Mouse (Mus musculus): ENCODE results near the gene Pip4k2c. TPM values are rescaled to one million over a fixed set of nuclear protein-coding genes. Genes with fewer than 3 reads are reported as not detected.
"Not testable (repeated sequence)": the region's sequence is repeated elsewhere in the genome, so short reads cannot be mapped to it uniquely, and the experiment has no call there.

Pip4k2c gene
- polyA plus RNA-seq, 1 experiment from 2014 or later, result 17.3 TPM

- not testable (repeated sequence) for H3K4me3 ChIP-seq (replicated peaks); H3K9me3 ChIP-seq; H3K4me2 ChIP-seq (replicated peaks); H3K27me3 ChIP-seq; H3K9ac ChIP-seq (replicated peaks); H3K27ac ChIP-seq; ATAC-seq; H3K4me1 ChIP-seq (replicated peaks); H3K36me3 ChIP-seq
- WGBS, result 90% methylated on average over 3 of the region's 3 CpGs
Observed at GRCm38 (mm10) chr10:127151233-127151632, 60.2 kb downstream of the Pip4k2c start.

- 89% methylated on average over 4 of the region's 4 CpGs for WGBS
- no peaks in the 10 kb centered on the region for H3K36me3 ChIP-seq
- no peaks in the 10 kb centered on the region for H3K9me3 ChIP-seq
- H3K9ac ChIP-seq (replicated peaks), result no peak overlapping the region
- no peaks in the 10 kb centered on the region for H3K4me1 ChIP-seq (replicated peaks)
- no peak overlapping the region for H3K4me2 ChIP-seq (replicated peaks)
- H3K27me3 ChIP-seq, result no peaks in the 10 kb centered on the region
- ATAC-seq, result no peak
- no peak overlapping the region for H3K27ac ChIP-seq
- no peak overlapping the region for H3K4me3 ChIP-seq (replicated peaks)
Observed at GRCm38 (mm10) chr10:127150471-127150872, 60.9 kb downstream of the Pip4k2c start.

- H3K4me1 ChIP-seq (replicated peaks), result no peaks in the 10 kb centered on the region
- no peak for ATAC-seq
- no peak overlapping the region for H3K9ac ChIP-seq (replicated peaks)
- no peak overlapping the region for H3K4me3 ChIP-seq (replicated peaks)
- no peaks in the 10 kb centered on the region for H3K36me3 ChIP-seq
- no peak overlapping the region for H3K4me2 ChIP-seq (replicated peaks)
- H3K9me3 ChIP-seq, result no peaks in the 10 kb centered on the region
- no peaks in the 10 kb centered on the region for H3K27me3 ChIP-seq
- WGBS, result 78% methylated on average over 6 of the region's 6 CpGs
- no peak overlapping the region for H3K27ac ChIP-seq
Observed at GRCm38 (mm10) chr10:127147135-127147534, 64.2 kb downstream of the Pip4k2c start.

Other genes starting within 250 kb of the Pip4k2c start
- gene Ctdsp2, start 232.9 kb downstream of the Pip4k2c start, polyA plus RNA-seq (2015; fragmentation: Nextera tagmentation; extraction: Ambion mirVana), result 18.7 and 23.6 TPM in 2 replicates
- gene Avil, start 210.9 kb downstream of the Pip4k2c start, polyA plus RNA-seq (2015; fragmentation: Nextera tagmentation; extraction: Ambion mirVana), result 2.2 and 2.8 TPM in 2 replicates
- 63.5 and 63.9 TPM in 2 replicates for gene Tsfm, start 180.7 kb downstream of the Pip4k2c start, polyA plus RNA-seq (2015; fragmentation: Nextera tagmentation; extraction: Ambion mirVana)
- 21.1 and 22.0 TPM in 2 replicates for gene Mettl1, start 170.2 kb downstream of the Pip4k2c start, polyA plus RNA-seq (2015; fragmentation: Nextera tagmentation; extraction: Ambion mirVana)
- 0.11 and 0.18 TPM in 2 replicates for gene Eef1akmt3, start 170.1 kb downstream of the Pip4k2c start, polyA plus RNA-seq (2015; fragmentation: Nextera tagmentation; extraction: Ambion mirVana)
- 0.08 and 0.14 TPM in 2 replicates for gene Cyp27b1, start 163.3 kb downstream of the Pip4k2c start, polyA plus RNA-seq (2015; fragmentation: Nextera tagmentation; extraction: Ambion mirVana)
- gene March9, start 151.4 kb downstream of the Pip4k2c start, polyA plus RNA-seq (2015; fragmentation: Nextera tagmentation; extraction: Ambion mirVana), result 5.6 and 6.4 TPM in 2 replicates
- 1,636 and 1,639 TPM in 2 replicates for gene Cdk4, start 148.1 kb downstream of the Pip4k2c start, polyA plus RNA-seq (2015; fragmentation: Nextera tagmentation; extraction: Ambion mirVana)
- 136 and 138 TPM in 2 replicates for gene Tspan31, start 141.3 kb downstream of the Pip4k2c start, polyA plus RNA-seq (2015; fragmentation: Nextera tagmentation; extraction: Ambion mirVana)
- gene Agap2, start 136.3 kb downstream of the Pip4k2c start, polyA plus RNA-seq (2015; fragmentation: Nextera tagmentation; extraction: Ambion mirVana), result 2.8 and 3.3 TPM in 2 replicates
- gene Os9, start 90.5 kb downstream of the Pip4k2c start, polyA plus RNA-seq (2015; fragmentation: Nextera tagmentation; extraction: Ambion mirVana), result 134 and 138 TPM in 2 replicates
- gene B4galnt1, start 46.4 kb downstream of the Pip4k2c start, polyA plus RNA-seq (2015; fragmentation: Nextera tagmentation; extraction: Ambion mirVana), result 28.8 and 30.2 TPM in 2 replicates
- 0.86 and 1.0 TPM in 2 replicates for gene Slc26a10, start 30.9 kb downstream of the Pip4k2c start, polyA plus RNA-seq (2015; fragmentation: Nextera tagmentation; extraction: Ambion mirVana)
- 20.2 and 24.5 TPM in 2 replicates for gene Arhgef25, start 21.5 kb downstream of the Pip4k2c start, polyA plus RNA-seq (2015; fragmentation: Nextera tagmentation; extraction: Ambion mirVana)
- gene Dtx3, start 15.9 kb downstream of the Pip4k2c start, polyA plus RNA-seq (2015; fragmentation: Nextera tagmentation; extraction: Ambion mirVana), result 195 and 234 TPM in 2 replicates
- 73.0 and 76.7 TPM in 2 replicates for gene Kif5a, start 51.8 kb upstream of the Pip4k2c start, polyA plus RNA-seq (2015; fragmentation: Nextera tagmentation; extraction: Ambion mirVana)
- gene Dctn2, start 54.8 kb upstream of the Pip4k2c start, polyA plus RNA-seq (2015; fragmentation: Nextera tagmentation; extraction: Ambion mirVana), result 310 TPM in 2 replicates
- gene Mbd6, start 77.4 kb upstream of the Pip4k2c start, polyA plus RNA-seq (2015; fragmentation: Nextera tagmentation; extraction: Ambion mirVana), result 16.0 and 16.5 TPM in 2 replicates
- 122 and 127 TPM in 2 replicates for gene Mars, start 100.2 kb upstream of the Pip4k2c start, polyA plus RNA-seq (2015; fragmentation: Nextera tagmentation; extraction: Ambion mirVana)
- 0.77 and 1.4 TPM in 2 replicates for gene Arhgap9, start 110.4 kb upstream of the Pip4k2c start, polyA plus RNA-seq (2015; fragmentation: Nextera tagmentation; extraction: Ambion mirVana)
- 1.3 and 1.5 TPM in 2 replicates for gene Gli1, start 130.4 kb upstream of the Pip4k2c start, polyA plus RNA-seq (2015; fragmentation: Nextera tagmentation; extraction: Ambion mirVana)
- gene Inhbe, start 142.8 kb upstream of the Pip4k2c start, polyA plus RNA-seq (2015; fragmentation: Nextera tagmentation; extraction: Ambion mirVana), result 0.04 TPM in 1 of 2 replicates, not detected in the other
- gene Inhbc, start 158.8 kb upstream of the Pip4k2c start, polyA plus RNA-seq (2015; fragmentation: Nextera tagmentation; extraction: Ambion mirVana), result not detected in 2 replicates
- 35.0 and 36.1 TPM in 2 replicates for gene R3hdm2, start 168.7 kb upstream of the Pip4k2c start, polyA plus RNA-seq (2015; fragmentation: Nextera tagmentation; extraction: Ambion mirVana)